Mouse (Mus musculus): ENCODE results near the gene Asns.

DNA sequence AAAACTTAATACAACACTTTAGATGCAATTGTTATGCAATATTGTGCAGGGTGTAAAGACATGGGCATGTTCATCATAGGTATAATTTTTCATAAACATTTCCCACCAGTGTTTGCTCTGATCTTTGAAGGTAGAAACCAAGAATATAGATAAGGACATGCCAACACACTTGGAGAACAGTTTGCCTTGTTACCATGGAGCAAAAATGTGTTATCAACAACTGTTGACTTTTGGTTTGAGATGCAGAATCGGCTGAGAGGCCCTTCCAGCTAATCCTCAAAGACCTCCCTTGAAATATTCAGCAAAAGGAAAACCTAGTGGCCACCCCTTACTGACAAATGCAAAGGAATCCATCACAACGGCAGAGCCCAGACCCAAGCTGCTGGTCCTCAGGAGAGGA lies 7.0 kb downstream of the Asns start:
- TF ChIP-seq CTCF (conservative IDR thresholded peaks at IDR 0.05; ENCODE audit: low read length) (no peak), NANOG (IDR thresholded peaks at IDR 0.05; ENCODE audit: borderline replicate concordance, low read length) (no peak), POU5F1 (IDR thresholded peaks at IDR 0.05; ENCODE audit: borderline replicate concordance, low read length) (no peak)

All from E14TG2a.4 (cell line).